Mouse (Mus musculus) skeletal muscle tissue, adult 2 months (tissue): Measurements from ENCODE around the gene Cypt12.

Experiments used
- DNase-seq: peaks from one replicate; pipeline ENCODE4 v3.0.0-alpha.2; 2012; ENCODE audit warnings: low read depth, low spot score

Gene Cypt12

GRCm38 (mm10) chr3:17948299-17948698, at the start of gene Cypt12:
TSS of gene Cypt12 (plus strand) at chr3:17948410.
- no peak for DNase-seq

DNA sequence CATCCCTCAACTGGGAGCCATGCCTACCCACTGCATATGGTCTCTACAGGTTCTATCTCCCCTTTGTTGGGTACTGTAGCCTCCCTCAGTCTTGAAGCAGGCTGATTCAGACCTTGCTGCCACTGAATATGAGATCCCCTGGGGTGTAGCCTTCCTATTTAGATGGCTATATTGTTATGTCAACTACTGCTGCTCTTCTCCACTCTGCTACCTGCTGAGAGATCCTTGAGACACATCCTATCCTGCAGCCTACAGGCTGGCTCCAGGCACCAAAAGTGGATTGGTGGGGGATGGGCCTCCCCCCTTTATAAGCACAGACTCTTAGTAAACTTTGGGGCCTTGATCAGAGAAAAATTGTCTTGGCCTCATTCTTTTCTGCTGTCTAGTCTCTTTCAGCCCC, 34.4 kb upstream of the Cypt12 start:
- DNase-seq: no peak

DNA sequence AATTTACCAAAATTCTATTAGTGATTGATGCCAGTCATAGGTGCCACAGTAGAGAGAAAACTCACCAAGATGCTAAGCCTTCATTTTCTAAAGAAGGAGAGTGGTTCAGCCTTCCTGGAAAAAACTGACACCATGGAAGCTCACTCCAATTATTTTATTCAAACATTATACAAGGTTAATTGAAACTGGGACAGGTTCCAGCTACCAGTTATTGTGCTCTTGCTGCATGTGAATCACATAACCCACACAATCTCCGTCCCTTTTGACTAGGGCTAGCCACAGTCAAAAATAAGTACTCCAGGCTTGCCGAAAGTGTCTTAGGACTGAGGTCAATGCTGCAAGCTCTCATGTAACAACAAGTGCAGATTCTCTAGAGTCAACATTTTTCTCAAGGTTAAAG, 8.0 kb upstream of the Cypt12 start:
- no peak for DNase-seq
